Mouse (Mus musculus): ENCODE results near the gene Clcn3.
"Not testable (repeated sequence)": the region's sequence is repeated elsewhere in the genome, so short reads cannot be mapped to it uniquely, and the experiment has no call there.

Gene Clcn3

DNA sequence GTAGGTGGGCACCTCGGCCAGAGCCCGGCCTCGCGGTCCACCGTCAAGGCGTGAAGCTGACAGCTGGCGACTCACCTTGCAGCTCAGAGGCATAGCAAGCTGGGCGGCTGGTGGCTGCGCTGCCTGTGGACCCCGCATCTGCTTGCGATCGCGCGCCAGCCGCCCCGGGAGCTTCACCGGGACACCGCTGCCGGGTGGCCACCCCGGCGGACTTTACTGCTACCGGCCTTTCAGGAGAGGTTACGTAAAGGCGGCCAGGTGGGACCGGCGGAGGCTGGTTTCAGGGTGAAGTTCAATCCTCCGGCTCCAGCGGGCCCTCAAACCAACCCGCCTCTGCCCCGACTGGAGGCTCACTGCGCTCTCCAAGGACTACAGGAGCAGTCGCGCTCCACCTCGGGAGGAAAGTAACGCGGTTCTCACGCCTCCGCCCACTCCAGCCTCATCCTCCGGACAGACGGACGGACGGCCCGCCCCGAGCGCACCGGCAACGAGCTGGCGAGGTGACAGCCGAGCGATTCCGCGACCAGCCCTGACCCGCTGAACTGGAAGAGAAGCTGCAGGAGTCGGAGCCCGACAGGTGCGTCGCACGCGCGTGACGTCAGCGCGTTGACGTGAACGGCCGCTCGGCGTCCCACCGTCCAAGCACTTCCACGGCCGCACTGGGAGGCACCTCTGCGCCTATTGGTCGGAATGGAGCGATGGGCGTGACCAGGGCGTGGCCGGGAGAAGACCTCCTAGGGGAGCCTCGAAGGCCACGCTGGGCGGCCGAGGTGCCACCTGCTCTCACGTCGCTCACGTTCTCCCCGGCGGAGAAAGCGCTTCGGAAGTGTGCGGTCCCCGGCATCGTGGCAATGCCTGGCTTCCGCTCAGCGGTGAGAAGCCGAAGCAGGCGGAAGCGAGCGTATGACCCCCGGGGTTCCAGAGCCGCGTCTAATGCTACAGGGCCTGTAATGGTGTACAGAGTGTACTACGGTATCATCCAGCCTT is at the start of gene Clcn3:
TSS of gene Clcn3 (minus strand) at position 600 of the 987 bp plus-strand sequence.
- in situ Hi-C loops (cut with MboI): no loop called here

- in situ Hi-C loops (cut with MboI): no loop called here
These were observed 13.4 kb upstream of the Clcn3 start for GRCm38 (mm10) chr8:60996468-60996867.

GRCm38 (mm10) chr8:60993639-60993986 is 10.5 kb upstream of the Clcn3 start:
- in situ Hi-C loops (cut with MboI): no loop called here

DNA sequence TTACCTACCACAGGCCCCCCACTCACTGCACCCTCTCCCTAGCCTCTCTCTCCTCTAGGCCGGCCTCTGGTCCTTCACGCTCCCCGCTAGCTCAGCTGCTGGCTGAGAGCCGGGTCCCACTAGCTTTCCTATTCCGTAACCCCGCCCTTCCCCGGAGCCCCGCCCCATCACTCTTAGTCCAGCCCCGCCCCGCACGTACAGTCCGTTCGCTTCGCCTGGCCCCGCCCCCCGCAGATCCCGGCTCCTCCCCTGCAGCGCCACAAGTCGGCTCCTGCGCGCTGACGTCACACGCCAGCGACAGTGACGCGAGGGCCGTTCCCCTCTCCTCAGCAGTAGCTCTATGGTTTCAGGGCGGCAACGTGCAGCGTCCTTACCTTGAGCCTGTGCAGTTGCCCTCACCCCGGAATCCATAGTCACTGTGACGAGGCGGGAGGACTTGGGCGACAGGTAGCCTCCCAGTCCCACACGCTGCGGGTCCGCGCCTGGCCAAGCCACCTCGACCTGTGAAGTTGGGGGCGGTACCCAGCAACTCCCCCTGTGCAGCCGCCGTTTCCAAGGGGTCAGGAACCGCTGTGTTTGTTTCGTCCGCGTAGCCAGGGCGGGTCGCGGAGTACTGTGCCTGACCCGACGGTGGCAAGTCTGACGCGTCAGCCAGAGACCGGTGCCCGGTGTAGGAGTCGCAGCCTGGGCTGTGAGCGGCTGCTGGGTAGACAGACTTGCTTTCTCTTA is 10.0 kb upstream of the Clcn3 start, which contains the start of gene Nek1:
TSS of gene Nek1 (plus strand) at position 286 of the 729 bp plus-strand sequence.
- in situ Hi-C loops (cut with MboI): no loop called here

- in situ Hi-C loops (cut with MboI): no loop called here
These were observed 9.4 kb upstream of the Clcn3 start for GRCm38 (mm10) chr8:60992561-60992909.

- in situ Hi-C loops (cut with MboI): not testable (repeated sequence)
These were observed 1.3 kb upstream of the Clcn3 start for GRCm38 (mm10) chr8:60984260-60985010.

DNA sequence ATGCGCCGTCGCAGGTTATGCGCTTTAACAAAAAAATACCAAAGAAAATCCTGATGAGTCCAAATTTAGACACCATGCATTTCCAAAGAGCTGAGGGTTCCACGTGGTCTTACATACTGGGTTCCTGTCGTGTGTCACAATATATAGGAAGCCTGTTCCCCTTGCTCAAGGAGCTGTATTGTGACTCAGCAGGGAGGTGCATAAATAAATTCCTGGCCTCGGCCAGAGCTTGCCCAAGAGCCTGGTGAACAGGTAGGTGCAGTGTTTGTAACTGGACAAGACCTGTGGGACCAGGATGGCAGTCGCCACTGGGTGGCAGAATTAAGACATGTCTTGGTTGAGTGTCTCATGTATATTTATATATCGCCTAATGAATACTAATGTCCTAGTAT is 584 bp upstream of the Clcn3 start:
- in situ Hi-C loops (cut with MboI): no loop called here

DNA sequence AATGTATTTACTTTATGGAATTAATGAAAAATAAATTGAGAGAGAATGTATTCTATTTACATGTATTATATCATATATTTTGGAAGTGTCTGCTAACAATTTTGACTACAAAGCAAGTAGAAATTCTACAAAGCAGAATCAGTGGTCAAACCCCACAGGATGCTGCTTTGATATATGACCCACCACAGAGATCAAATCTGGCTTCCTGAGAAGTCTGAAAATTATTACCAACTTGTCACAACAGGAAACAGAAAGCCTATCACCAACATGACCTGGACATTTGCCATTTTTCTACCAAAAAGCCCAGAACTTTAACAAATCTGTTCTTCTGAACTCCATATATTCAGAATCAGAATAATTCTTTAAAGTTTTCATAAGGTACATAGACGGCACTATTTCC is 1.7 kb downstream of the Clcn3 start:
- in situ Hi-C loops (cut with MboI): no loop called here

DNA sequence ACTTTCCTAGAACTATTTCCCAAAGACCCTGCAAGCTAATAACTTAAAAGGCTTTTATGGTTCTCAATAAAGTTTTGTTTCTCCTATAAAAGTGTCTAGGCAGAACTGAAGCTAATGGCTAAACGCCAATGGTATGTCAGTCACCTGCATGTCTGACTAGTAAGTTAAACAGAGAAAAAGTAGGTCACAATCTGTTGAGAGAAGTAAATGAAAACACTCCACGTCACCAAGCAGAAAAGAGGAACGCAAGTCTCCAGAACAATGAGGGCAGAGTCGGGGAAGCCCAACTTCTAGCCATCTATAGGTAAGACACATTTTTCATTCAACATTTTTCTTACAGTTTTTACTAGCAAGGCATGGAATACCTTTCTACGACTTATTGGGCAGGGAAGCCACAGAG is 4.6 kb downstream of the Clcn3 start:
- in situ Hi-C loops (cut with MboI): no loop called here

- in situ Hi-C loops (cut with MboI): no loop called here
These were observed 6.3 kb downstream of the Clcn3 start for GRCm38 (mm10) chr8:60976818-60977217.

GRCm38 (mm10) chr8:60974837-60975236 is 8.3 kb downstream of the Clcn3 start:
- in situ Hi-C loops (cut with MboI): no loop called here

- in situ Hi-C loops (cut with MboI): no loop called here
These were observed 9.7 kb downstream of the Clcn3 start for GRCm38 (mm10) chr8:60973448-60973847.

- in situ Hi-C loops (cut with MboI): no loop called here
These were observed 11.3 kb downstream of the Clcn3 start for GRCm38 (mm10) chr8:60971808-60972207.

GRCm38 (mm10) chr8:60969091-60969490 is 14.0 kb downstream of the Clcn3 start:
- in situ Hi-C loops (cut with MboI): no loop called here

DNA sequence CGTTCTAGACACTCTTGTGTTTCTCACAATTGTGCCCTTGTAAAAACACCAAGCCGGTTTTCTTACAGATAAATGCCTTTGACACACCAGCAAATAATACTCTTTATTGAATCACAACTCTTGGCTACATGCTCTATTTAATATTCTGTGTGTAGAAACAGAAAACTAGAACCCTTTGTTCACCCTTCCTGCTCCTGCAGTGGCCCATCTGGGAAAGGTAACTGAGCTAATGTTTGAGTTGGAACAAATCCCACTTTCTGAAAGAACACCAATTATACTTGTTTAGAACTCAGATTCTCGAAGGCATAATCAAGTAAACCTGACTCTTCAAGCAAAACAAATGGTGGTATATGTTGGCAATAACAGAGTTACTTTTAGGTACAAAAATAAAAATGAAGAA is 17.4 kb downstream of the Clcn3 start:
- in situ Hi-C loops (cut with MboI): no loop called here

GRCm38 (mm10) chr8:60965306-60965705 is 17.8 kb downstream of the Clcn3 start:
- in situ Hi-C loops (cut with MboI): no loop called here

GRCm38 (mm10) chr8:60964518-60964917 is 18.6 kb downstream of the Clcn3 start:
- in situ Hi-C loops (cut with MboI): no loop called here

DNA sequence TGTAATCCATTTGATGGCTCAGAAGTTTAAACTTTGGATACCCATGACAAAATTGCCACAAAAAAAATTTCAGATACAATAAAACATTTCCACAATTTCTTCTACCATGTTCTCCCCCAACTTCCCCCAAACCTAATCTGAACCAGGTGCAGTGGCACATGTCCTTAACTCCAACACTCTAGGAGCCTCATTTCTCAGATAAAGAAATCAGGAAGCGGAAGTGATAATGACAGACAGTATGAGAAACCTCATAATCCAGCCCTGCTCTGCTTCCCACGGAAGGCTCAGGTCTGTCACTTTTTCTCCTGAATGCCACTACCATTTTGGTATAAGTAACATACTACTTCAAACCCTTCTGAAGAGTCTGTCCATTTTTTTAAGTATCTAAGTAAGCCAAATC is 19.2 kb downstream of the Clcn3 start:
- in situ Hi-C loops (cut with MboI): no loop called here

DNA sequence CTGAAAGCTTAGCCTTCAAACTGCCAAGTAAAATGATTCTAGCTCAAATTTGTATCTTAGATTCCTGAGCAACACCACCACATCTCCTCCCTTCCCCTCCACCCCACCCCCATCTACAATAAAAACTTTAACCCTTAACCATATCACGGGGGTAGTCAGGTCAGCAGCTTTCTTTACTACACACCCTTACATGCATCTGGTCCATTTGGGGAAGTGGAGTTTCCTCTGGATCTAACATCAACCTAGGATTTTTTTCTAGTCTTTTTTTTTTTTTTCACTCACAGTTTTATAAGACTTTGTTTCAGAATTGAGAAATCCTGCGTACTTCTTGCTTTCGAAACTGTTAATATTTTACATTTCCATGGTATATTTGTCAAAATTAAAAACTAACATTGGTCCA is 20.3 kb downstream of the Clcn3 start:
- in situ Hi-C loops (cut with MboI): no loop called here

GRCm38 (mm10) chr8:60956847-60957246 is 26.3 kb downstream of the Clcn3 start:
- in situ Hi-C loops (cut with MboI): no loop called here

- in situ Hi-C loops (cut with MboI): no loop called here
These were observed 28.7 kb downstream of the Clcn3 start for GRCm38 (mm10) chr8:60954281-60955014.

DNA sequence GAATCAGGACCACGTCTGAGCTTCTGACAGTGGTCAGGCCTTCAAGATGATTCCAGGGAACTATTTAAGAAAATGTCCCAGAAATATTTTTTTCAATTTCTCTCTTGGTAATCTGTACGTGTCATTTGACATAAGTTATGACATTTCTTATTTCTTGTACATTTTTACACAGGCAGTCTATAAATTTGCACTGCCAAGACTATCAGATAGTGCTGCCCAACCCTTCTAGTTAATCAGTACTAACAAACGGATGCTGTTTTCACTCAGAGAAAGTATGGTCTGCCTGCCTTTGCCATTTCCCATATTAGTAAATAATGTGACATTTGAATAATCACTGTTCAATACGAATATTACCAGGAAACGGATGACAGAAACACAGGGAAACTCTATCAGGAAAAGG is 30.3 kb downstream of the Clcn3 start:
- in situ Hi-C loops (cut with MboI): no loop called here
